Mouse (Mus musculus) fibroblast of lung, adult 2 months (primary cell): ENCODE results near the gene Rffl.

Experiments used
- DNase-seq: peaks from one replicate; pipeline ENCODE4 v3.0.0-alpha.2; 2011; ENCODE audit warnings: low read depth

The Rffl gene

GRCm38 (mm10) chr11:82871031-82871446 is at the start of gene Rffl:
Gene Rffl (minus strand): TSS chr11:82871210.
- peak; percentile 54 for DNase-seq

GRCm38 (mm10) chr11:82920768-82921167 is 49.8 kb upstream of the Rffl start:
- DNase-seq, result no peak

GRCm38 (mm10) chr11:82914711-82915352 is 43.8 kb upstream of the Rffl start:
- DNase-seq, result peak; percentile 25

GRCm38 (mm10) chr11:82910679-82911389 is 39.8 kb upstream of the Rffl start:
- DNase-seq, result no peak

- DNase-seq, result no peak
Measured at GRCm38 (mm10) chr11:82910250-82910649, 39.2 kb upstream of the Rffl start, which contains the start of gene Unc45b. Gene Unc45b (plus strand): TSS chr11:82910550.

GRCm38 (mm10) chr11:82908608-82908989 is 37.6 kb upstream of the Rffl start:
- no peak for DNase-seq

- DNase-seq, result peak; percentile 46
Measured at GRCm38 (mm10) chr11:82907651-82908607, 36.9 kb upstream of the Rffl start, which contains the start of gene Nle1. Gene Nle1 (minus strand): TSS chr11:82908411.

GRCm38 (mm10) chr11:82905816-82906215 is 34.8 kb upstream of the Rffl start:
- DNase-seq, result no peak

- no peak for DNase-seq
Measured at GRCm38 (mm10) chr11:82904952-82905351, 33.9 kb upstream of the Rffl start.

- no peak for DNase-seq
Measured at GRCm38 (mm10) chr11:82901606-82902310, 30.7 kb upstream of the Rffl start.

GRCm38 (mm10) chr11:82899720-82900119 is 28.7 kb upstream of the Rffl start:
- no peak for DNase-seq

GRCm38 (mm10) chr11:82897478-82897877 is 26.5 kb upstream of the Rffl start:
- no peak for DNase-seq

- no peak for DNase-seq
Measured at GRCm38 (mm10) chr11:82891936-82892335, 20.9 kb upstream of the Rffl start, which contains the start of gene Fndc8. Gene Fndc8 (plus strand): TSS chr11:82892124.

GRCm38 (mm10) chr11:82890342-82890762 is 19.3 kb upstream of the Rffl start, which contains the start of gene Rad51d:
Gene Rad51d (minus strand): TSS chr11:82890614.
- peak; percentile 77 for DNase-seq

GRCm38 (mm10) chr11:82889524-82890341 is 18.7 kb upstream of the Rffl start:
- no peak for DNase-seq

GRCm38 (mm10) chr11:82888491-82888946 is 17.5 kb upstream of the Rffl start:
- peak; percentile 65 for DNase-seq

- no peak for DNase-seq
Measured at GRCm38 (mm10) chr11:82886559-82886958, 15.5 kb upstream of the Rffl start.

- no peak for DNase-seq
Measured at GRCm38 (mm10) chr11:82883180-82883579, 12.2 kb upstream of the Rffl start.

- no peak for DNase-seq
Measured at GRCm38 (mm10) chr11:82877726-82878344, 6.8 kb upstream of the Rffl start.

GRCm38 (mm10) chr11:82875631-82876030 is 4.6 kb upstream of the Rffl start:
- no peak for DNase-seq
